Mouse (Mus musculus) neural tube, embryonic 11.5 days (tissue): ENCODE results near the gene Zfp541. TPM values are rescaled to one million over a fixed set of nuclear protein-coding genes. Genes with fewer than 3 reads are reported as not detected.

Source experiments
- ATAC-seq: fragments of 200-750 bp; cut with Nextera tagmentation; 2 replicates; pipeline ENCODE4 v1.8.0; 2017; ENCODE audit warnings: moderate number of reproducible peaks, mild to moderate bottlenecking, moderate TSS enrichment, moderate library complexity; ENCODE audit not compliant: insufficient read depth, low FRiP score, low TSS enrichment
- DNase-seq: peaks from one replicate; pipeline ENCODE4 v3.0.0-alpha.2; 2015; ENCODE audit warnings: low spot score
- H3K27ac ChIP-seq: fragments of 300-500 bp; sonication (generic); 2 replicates; pipeline ENCODE4 v1.5.1; 2014; ENCODE audit warnings: low read depth, mild to moderate bottlenecking, low read length
- H3K27me3 ChIP-seq: fragments of 300-500 bp; sonication (generic); 2 replicates; pipeline ENCODE4 v1.6.1; 2014; ENCODE audit warnings: mild to moderate bottlenecking, low read length, mixed read lengths; ENCODE audit not compliant: control insufficient read depth, insufficient read depth
- H3K36me3 ChIP-seq: fragments of 300-500 bp; sonication (generic); 2 replicates; pipeline ENCODE4 v1.6.1; 2014; ENCODE audit warnings: mild to moderate bottlenecking, low read length, moderate library complexity, mixed read lengths; ENCODE audit not compliant: control insufficient read depth, insufficient read depth
- H3K4me1 ChIP-seq: fragments of 300-500 bp; sonication (generic); 2 replicates; pipeline ENCODE4 v1.6.1; 2014; ENCODE audit warnings: low read length, mixed read lengths; ENCODE audit not compliant: control insufficient read depth, insufficient read depth
- H3K4me2 ChIP-seq: fragments of 300-500 bp; sonication (generic); 2 replicates; pipeline ENCODE4 v1.6.1; 2014; ENCODE audit warnings: low read depth, mild to moderate bottlenecking, moderate library complexity
- H3K4me3 ChIP-seq: fragments of 300-500 bp; sonication (generic); 2 replicates; pipeline ENCODE4 v1.5.1; 2014; ENCODE audit warnings: low read depth, low read length
- H3K9ac ChIP-seq: fragments of 300-500 bp; sonication (generic); 2 replicates; pipeline ENCODE4 v1.6.1; 2014; ENCODE audit warnings: mild to moderate bottlenecking, low read length
- H3K9me3 ChIP-seq: fragments of 300-500 bp; sonication (generic); 2 replicates; pipeline ENCODE4 v1.6.1; 2016; ENCODE audit warnings: low read length; ENCODE audit not compliant: control insufficient read depth
- WGBS: fragments of 180-500 bp; shearing (Covaris S2); extraction: QIAGEN DNeasy Blood & Tissue Kit; methylation state at CpG from one replicate; pipeline ENCODE4 v1.1.7; 2014; 5-methylcytosine and 5-hydroxymethylcytosine counted together
- polyA plus RNA-seq: library from polyadenylated mRNA; unstranded; fragments of >200 nt; fragmentation: Nextera tagmentation; extraction: Ambion mirVana; gene quantifications from 2 replicates; pipeline ENCODE4 v1.2.1, GENCODE M21; 2014

Gene Zfp541
- polyA plus RNA-seq, 1 experiment from 2014 or later: 0.08 TPM

- ATAC-seq (no peak), DNase-seq (no peak)
- no peak overlapping the region for H3K4me2 ChIP-seq
- 0 out of 2 replicates have a peak, but pooled peaks cover under 1% of the 10 kb centered on the region for H3K27me3 ChIP-seq
- peaks cover 9% of the 10 kb centered on the region for H3K4me1 ChIP-seq
- H3K9me3 ChIP-seq: no peaks in the 10 kb centered on the region
- no peak overlapping the region for H3K4me3 ChIP-seq
- H3K9ac ChIP-seq: no peak overlapping the region
- no peaks in the 10 kb centered on the region for H3K36me3 ChIP-seq
- 88% methylated on average over 9 of the region's 9 CpGs for WGBS
- H3K27ac ChIP-seq: no peak overlapping the region
These were observed 64.2 kb downstream of the Zfp541 start for GRCm38 (mm10) chr7:16125829-16126228.

DNA sequence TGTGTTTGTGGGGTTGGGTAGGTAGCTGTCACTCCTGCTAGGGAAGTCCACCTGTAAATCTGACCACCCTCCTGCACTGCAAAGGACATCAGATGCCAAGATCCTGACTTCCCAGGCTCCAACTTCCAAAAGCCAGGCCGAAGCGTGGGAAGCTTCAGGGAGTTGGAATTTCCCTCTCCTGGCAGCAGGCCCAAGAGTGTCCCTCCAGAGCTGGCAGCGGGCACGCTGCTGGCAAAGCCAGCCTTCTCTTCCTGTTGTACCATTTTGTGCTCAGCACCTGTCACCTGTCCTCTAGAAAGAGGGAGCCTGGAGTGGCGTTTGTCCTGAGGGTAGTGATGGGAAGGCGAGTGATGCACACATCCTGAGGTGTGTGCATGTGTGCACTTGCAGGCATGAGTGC, 66.7 kb downstream of the Zfp541 start:
- Histone ChIP-seq H3K27me3 (0 out of 2 replicates have a peak, but pooled peaks cover 2% of the 10 kb centered on the region), H3K36me3 (no peaks in the 10 kb centered on the region), H3K4me2 (no peak overlapping the region), H3K9ac (no peak overlapping the region), H3K27ac (no peak overlapping the region), H3K4me3 (no peak overlapping the region), H3K9me3 (no peaks in the 10 kb centered on the region), H3K4me1 (peaks cover 29% of the 10 kb centered on the region)
- ATAC-seq: no peak
- 91% methylated on average over 6 of the region's 6 CpGs for WGBS
- no peak for DNase-seq

DNA sequence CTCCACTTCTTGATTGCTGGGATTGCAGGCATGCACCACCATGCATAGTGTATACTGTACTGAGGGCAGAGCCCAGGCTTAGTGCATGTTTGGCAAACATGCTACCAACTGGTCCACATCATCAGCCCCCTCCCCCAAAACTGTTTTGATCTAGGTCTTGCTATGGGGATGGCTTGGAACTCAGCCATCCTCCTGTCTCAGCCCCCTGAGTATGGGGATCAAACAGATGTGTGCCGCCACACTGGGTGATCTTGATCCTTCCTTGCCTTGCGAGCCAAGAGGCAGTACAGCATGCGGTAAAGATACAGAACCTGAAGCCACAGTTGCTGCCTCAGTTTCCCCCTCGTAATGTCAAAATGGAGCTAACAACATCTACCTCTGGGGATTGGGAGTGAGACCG, 67.3 kb downstream of the Zfp541 start:
- H3K9ac ChIP-seq: no peak overlapping the region
- 66% methylated on average over 5 of the region's 5 CpGs for WGBS
- ATAC-seq: no peak
- 0 out of 2 replicates have a peak, but pooled peaks cover 2% of the 10 kb centered on the region for H3K27me3 ChIP-seq
- no peaks in the 10 kb centered on the region for H3K9me3 ChIP-seq
- no peaks in the 10 kb centered on the region for H3K36me3 ChIP-seq
- no peak overlapping the region; the same call in 1 of the 2 replicates for H3K27ac ChIP-seq
- no peak for DNase-seq
- H3K4me1 ChIP-seq: peaks cover 32% of the 10 kb centered on the region
- no peak overlapping the region for H3K4me3 ChIP-seq
- peak overlapping the region; percentile 82 for H3K4me2 ChIP-seq

DNA sequence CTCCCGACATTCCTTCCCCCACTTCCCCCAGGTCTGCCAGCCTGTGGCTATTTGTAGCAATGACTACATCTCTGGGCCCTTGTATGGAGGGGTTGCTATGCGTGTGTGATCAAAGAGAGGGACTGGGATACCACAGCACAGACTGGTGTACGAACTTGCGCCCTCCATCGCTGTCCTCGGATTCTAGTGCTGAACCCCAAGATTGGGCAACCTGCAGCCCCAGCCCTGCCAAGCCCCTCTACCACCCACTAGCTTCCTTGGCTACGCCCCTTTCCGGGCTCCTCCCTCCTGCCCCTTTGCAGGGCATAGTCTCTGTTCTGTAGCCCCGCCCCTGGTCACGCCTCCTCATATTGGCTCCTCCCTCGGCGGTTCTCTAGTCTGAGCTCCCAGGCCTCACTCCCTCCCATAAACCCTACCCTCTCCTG, 67.8 kb downstream of the Zfp541 start, which contains the start of gene Slc8a2:
Gene Slc8a2, plus strand, starts transcription at position 406 of the 425 bp plus-strand sequence.
- peak within 1 kb of the TSS; percentile 70 for H3K9ac ChIP-seq
- H3K27me3 ChIP-seq: 0 out of 2 replicates have a peak, but pooled peaks cover 2% of the 10 kb centered on the region
- WGBS: 1% methylated on average over 12 of the region's 12 CpGs
- peak within 1 kb of the TSS; percentile 70 for H3K27ac ChIP-seq
- H3K4me1 ChIP-seq: peaks cover 35% of the 10 kb centered on the region
- DNase-seq (peak; percentile 88), ATAC-seq (peak; percentile 78)
- H3K4me2 ChIP-seq: peak within 1 kb of the TSS; percentile 82
- no peaks in the 10 kb centered on the region for H3K9me3 ChIP-seq
- H3K36me3 ChIP-seq: no peaks in the 10 kb centered on the region
- peak within 1 kb of the TSS; percentile 64 for H3K4me3 ChIP-seq

DNA sequence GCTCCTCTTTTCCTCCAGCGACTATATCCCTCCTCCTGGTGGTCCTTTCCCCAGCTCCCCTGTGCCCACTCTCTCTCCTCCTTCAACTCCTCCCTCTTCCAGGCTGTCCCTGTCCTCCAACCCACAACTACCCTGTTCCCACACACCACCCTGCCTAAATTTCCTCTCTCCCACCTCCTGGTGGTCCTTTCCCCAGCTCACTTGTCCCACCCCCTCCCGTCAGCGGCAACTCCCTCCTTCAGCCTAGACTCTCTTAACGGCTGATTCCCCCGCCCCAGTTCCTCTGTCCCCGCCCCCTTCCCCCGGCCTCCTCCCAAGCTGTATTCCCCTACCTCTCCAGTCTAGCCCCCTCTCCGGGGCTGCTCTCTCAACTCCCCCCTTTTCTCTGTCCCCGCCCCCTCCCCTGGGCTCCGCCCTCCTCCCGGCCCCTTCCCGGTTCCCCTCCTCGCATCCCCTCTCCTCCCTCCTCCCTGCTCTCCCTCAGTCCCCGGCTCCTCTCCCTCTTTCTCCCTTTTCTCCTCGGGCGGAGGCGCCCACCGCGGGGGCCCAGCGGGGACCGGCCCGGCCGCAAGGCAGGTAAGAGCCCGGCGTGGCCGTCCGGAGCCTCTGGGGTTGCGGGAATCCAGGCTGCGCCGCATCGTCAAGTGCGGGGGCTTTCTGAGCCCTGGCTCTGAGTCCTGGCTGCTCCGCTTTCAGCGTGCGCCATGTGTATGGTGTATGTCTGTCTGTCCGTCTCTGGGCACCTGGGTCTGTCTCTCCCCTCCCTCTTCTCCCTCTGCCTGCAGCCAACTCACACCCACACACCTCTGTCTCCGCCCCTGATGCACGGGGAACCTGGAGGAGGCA, 68.5 kb downstream of the Zfp541 start:
- 1% methylated on average over 34 of the region's 38 CpGs for WGBS

GRCm38 (mm10) chr7:16130956-16131634, 69.5 kb downstream of the Zfp541 start:
- H3K27me3 ChIP-seq: 0 out of 2 replicates have a peak, but pooled peaks cover 2% of the 10 kb centered on the region
- H3K4me3 ChIP-seq: peak overlapping the region; percentile 64
- H3K4me2 ChIP-seq: peak overlapping the region; percentile 82
- H3K27ac ChIP-seq: 0 out of 2 replicates have a peak overlapping the region, but pooled peaks have one; percentile 34
- WGBS: 43% methylated on average over 13 of the region's 13 CpGs
- DNase-seq (no peak), ATAC-seq (no peak)
- peaks cover 38% of the 10 kb centered on the region for H3K4me1 ChIP-seq
- H3K9ac ChIP-seq: peak overlapping the region; percentile 70
- H3K36me3 ChIP-seq: no peaks in the 10 kb centered on the region
- no peaks in the 10 kb centered on the region for H3K9me3 ChIP-seq

More for the DNA sequence above, 68.5 kb downstream of the Zfp541 start:
- Histone ChIP-seq H3K9ac (peak overlapping the region; percentile 70), H3K27me3 (0 out of 2 replicates have a peak, but pooled peaks cover 2% of the 10 kb centered on the region), H3K36me3 (no peaks in the 10 kb centered on the region), H3K4me1 (peaks cover 35% of the 10 kb centered on the region), H3K27ac (peak overlapping the region; percentile 70), H3K9me3 (no peaks in the 10 kb centered on the region), H3K4me2 (peak overlapping the region; percentile 82), H3K4me3 (peak overlapping the region; percentile 64)
- DNase-seq: peak; percentile 87
- ATAC-seq: peak; percentile 72

DNA sequence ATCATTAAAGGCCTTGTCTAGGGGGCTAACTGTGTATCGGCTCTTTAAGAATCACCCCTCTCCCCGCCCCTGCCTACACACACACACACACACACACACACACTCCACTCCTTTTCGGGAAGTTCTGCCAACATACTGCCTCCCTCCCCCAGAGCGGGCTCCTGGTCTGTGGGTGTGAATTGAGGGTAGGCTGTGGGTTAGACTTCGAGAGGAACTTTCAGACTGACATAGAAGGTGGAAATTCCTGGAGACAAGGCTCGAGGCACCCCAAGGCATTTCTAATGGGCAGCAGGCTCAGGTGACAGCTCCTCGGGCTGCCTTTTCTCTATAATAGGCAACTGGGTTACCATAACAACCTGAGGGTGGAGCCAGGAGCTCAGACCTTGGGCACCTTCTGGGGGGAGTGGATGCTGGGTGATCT, 70.6 kb downstream of the Zfp541 start:
- H3K4me1 ChIP-seq: peaks cover 38% of the 10 kb centered on the region
- no peaks in the 10 kb centered on the region for H3K9me3 ChIP-seq
- peak overlapping the region; percentile 82 for H3K4me2 ChIP-seq
- no peaks in the 10 kb centered on the region for H3K36me3 ChIP-seq
- DNase-seq (no peak), ATAC-seq (no peak)
- 0 out of 2 replicates have a peak, but pooled peaks cover 2% of the 10 kb centered on the region for H3K27me3 ChIP-seq
- 28% methylated on average over 7 of the region's 7 CpGs for WGBS
- H3K9ac ChIP-seq: no peak overlapping the region; the same call in 1 of the 2 replicates
- H3K4me3 ChIP-seq: peak overlapping the region; percentile 6; the same call in 1 of the 2 replicates
- peak overlapping the region; percentile 23; the same call in 1 of the 2 replicates for H3K27ac ChIP-seq

DNA sequence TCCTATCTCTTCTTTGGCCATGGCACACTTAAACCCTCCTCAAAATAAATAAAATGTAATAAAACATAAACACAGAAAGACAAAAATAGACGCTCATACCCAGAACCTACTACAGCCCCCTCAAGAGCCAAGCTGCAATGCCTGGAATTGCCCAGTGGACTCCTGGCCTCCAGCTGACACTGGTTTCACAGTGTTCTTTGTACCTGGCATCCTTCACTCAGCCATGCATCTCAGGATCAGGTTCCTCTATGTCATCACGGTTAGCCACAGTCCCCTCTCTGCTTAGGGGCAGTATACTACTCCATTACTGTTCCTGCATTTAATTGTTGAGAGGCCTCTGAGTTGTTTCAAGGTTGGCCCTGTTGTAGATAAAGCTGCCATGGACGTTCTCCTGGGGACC, 71.3 kb downstream of the Zfp541 start:
- Histone ChIP-seq H3K4me2 (peak overlapping the region; percentile 82; the same call in 1 of the 2 replicates), H3K36me3 (no peaks in the 10 kb centered on the region), H3K9ac (no peak overlapping the region), H3K9me3 (no peaks in the 10 kb centered on the region), H3K27me3 (0 out of 2 replicates have a peak, but pooled peaks cover 2% of the 10 kb centered on the region), H3K27ac (no peak overlapping the region), H3K4me3 (no peak overlapping the region), H3K4me1 (peaks cover 38% of the 10 kb centered on the region)
- no peak for DNase-seq
- no peak for ATAC-seq
- WGBS: 80% methylated on average over 3 of the region's 3 CpGs
